Mouse (Mus musculus) megakaryocyte progenitor cell, adult 5-6 weeks (primary cell): Measurements from ENCODE around the gene Olfr875. TPM values are rescaled to one million over a fixed set of nuclear protein-coding genes. Genes with fewer than 3 reads are reported as not detected.
A peak's percentile ranks its signal among the peaks of the same experiment; 100 is the strongest.
"Not testable (repeated sequence)": the region's sequence is repeated elsewhere in the genome, so short reads cannot be mapped to it uniquely, and the experiment has no call there.

ENCODE experiments used
- ATAC-seq: replicated peaks from 2 replicates; pipeline ENCODE4 v1.8.0; 2016; ENCODE audit warnings: mild to moderate bottlenecking, moderate TSS enrichment, inconsistent platforms; ENCODE audit not compliant: poor library complexity
- total RNA-seq, 2 experiments: library from RNA; stranded (forward) in 1 of 2; stranded (reverse) in 1 of 2; fragments of 157-497, 149-512 nt in 1 of 2; fragments of 200-1000 nt in 1 of 2; gene quantifications; 2 replicates each; pipeline versions ENCODE4 v1.2.3 to v1.2.4; 2015 to 2017

The Olfr875 gene
- total RNA-seq (2015), result not detected in 2 replicates
- not detected in 2 replicates for total RNA-seq (2017)

GRCm38 (mm10) chr9:37771759-37772158 lies at the start of gene Olfr875:
Olfr875 (plus strand) TSS chr9:37771857.
- no peak for ATAC-seq

- ATAC-seq, result no peak
These were observed 37.3 kb upstream of the Olfr875 start for GRCm38 (mm10) chr9:37734310-37734709.

- ATAC-seq, result no peak
These were observed 26.9 kb upstream of the Olfr875 start, which contains the start of gene Olfr874 for GRCm38 (mm10) chr9:37744806-37745205. Olfr874 (plus strand) TSS chr9:37745106.

GRCm38 (mm10) chr9:37750319-37751075 lies 21.2 kb upstream of the Olfr875 start:
- ATAC-seq, result no peak

GRCm38 (mm10) chr9:37751467-37751866 lies 20.2 kb upstream of the Olfr875 start:
- no peak for ATAC-seq

- no peak for ATAC-seq
These were observed 19.7 kb upstream of the Olfr875 start for GRCm38 (mm10) chr9:37752006-37752405.

GRCm38 (mm10) chr9:37761728-37762127 lies 9.9 kb upstream of the Olfr875 start:
- no peak for ATAC-seq

- ATAC-seq, result peak; percentile 48; the same call in 1 of the 2 replicates
These were observed 9.1 kb upstream of the Olfr875 start for GRCm38 (mm10) chr9:37762541-37762940.

GRCm38 (mm10) chr9:37770661-37771060 lies 996 bp upstream of the Olfr875 start:
- no peak for ATAC-seq

GRCm38 (mm10) chr9:37782766-37783260 lies 11.2 kb downstream of the Olfr875 start:
- ATAC-seq, result 0 out of 2 replicates have a peak, but pooled peaks have one; percentile 17

- not testable (repeated sequence) for ATAC-seq
These were observed 12.0 kb downstream of the Olfr875 start for GRCm38 (mm10) chr9:37783394-37784387.

GRCm38 (mm10) chr9:37786411-37786810 lies 14.8 kb downstream of the Olfr875 start:
- ATAC-seq, result no peak

- no peak for ATAC-seq
These were observed 30.4 kb downstream of the Olfr875 start for GRCm38 (mm10) chr9:37802055-37802454.

- ATAC-seq, result no peak
These were observed 31.1 kb downstream of the Olfr875 start, which contains the start of gene Olfr876 for GRCm38 (mm10) chr9:37802731-37803130. Olfr876 (plus strand) TSS chr9:37803031.

- ATAC-seq, result peak; percentile 85
These were observed 35.6 kb downstream of the Olfr875 start for GRCm38 (mm10) chr9:37807235-37807634.

GRCm38 (mm10) chr9:37808456-37808855 lies 36.8 kb downstream of the Olfr875 start:
- peak; percentile 65 for ATAC-seq

- ATAC-seq, result 0 out of 2 replicates have a peak, but pooled peaks have one; percentile 3
These were observed 37.3 kb downstream of the Olfr875 start for GRCm38 (mm10) chr9:37808976-37809375.

GRCm38 (mm10) chr9:37814696-37815095 lies 43.0 kb downstream of the Olfr875 start:
- no peak for ATAC-seq
